Mouse (Mus musculus) bone marrow, adult 2 months (tissue): ENCODE measurements around the gene Tm7sf3.

Experiments used
- CTCF ChIP-seq: fragments of 200-500 bp; IDR thresholded peaks from 2 replicates; pipeline ENCODE4 v1.5.1; 2011; ENCODE audit warnings: low read length, control low read depth; ENCODE audit not compliant: control insufficient read depth, insufficient read depth
- POLR2A ChIP-seq: fragments of 200-500 bp; IDR thresholded peaks from 2 replicates; pipeline ENCODE4 v1.6.1; 2011; ENCODE audit warnings: low read depth, mild to moderate bottlenecking, control low read depth, low read length, borderline replicate concordance; ENCODE audit not compliant: control insufficient read depth

GRCm38 (mm10) chr6:146632403-146632802 lies 10.2 kb downstream of the Tm7sf3 start:
- no peak for TF ChIP-seq POLR2A
- no peak for TF ChIP-seq CTCF
